Mouse (Mus musculus) fat pad, adult 2 months (tissue): Measurements from ENCODE around the gene Milr1.
"Not testable (repeated sequence)": the region's sequence is repeated elsewhere in the genome, so short reads cannot be mapped to it uniquely, and the experiment has no call there.

Experiments used
- DNase-seq: peaks from one replicate; pipeline ENCODE4 v3.0.0-alpha.2; 2011; ENCODE audit warnings: low read depth, low spot score; ENCODE audit errors: extremely low read depth

The Milr1 gene

DNA sequence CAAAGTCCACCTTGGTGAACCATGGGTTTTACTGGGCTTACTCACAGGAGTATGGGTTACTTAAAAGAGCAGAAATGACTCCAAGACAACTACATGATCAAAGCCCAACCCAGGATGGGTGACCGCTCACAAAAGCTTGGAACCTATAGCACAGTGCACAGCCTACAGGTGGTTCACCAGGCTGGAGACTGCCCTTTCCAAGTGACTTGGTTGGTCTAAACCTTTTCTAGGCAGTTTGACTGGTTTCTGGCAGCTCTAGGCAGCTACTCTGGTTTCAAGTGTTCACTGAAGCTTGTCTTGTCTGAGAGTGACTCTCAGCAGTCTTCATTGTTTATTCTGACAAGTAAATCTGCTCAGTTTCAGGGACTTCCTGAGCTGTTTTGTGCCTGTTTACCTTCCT lies 21.4 kb upstream of the Milr1 start:
- no peak for DNase-seq

DNA sequence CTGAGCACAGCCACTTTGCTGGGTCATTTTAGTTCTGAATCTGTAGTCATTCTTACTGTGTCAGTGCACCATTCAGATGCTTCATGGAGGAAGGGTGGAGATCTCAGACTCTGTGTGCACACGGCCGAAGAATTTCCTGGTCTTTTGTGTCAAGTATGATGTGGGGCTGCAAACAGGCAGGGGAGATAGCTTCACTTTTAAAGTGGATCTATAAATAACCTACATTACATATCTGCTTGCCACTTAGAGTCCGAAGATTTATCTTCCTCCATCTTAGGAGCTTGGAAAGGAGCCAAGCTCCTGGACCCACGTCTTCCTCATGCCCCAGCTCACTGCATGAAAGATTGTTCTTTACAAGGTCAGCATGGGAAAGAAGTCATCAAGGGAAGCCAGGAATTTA lies 20.3 kb upstream of the Milr1 start:
- no peak for DNase-seq

DNA sequence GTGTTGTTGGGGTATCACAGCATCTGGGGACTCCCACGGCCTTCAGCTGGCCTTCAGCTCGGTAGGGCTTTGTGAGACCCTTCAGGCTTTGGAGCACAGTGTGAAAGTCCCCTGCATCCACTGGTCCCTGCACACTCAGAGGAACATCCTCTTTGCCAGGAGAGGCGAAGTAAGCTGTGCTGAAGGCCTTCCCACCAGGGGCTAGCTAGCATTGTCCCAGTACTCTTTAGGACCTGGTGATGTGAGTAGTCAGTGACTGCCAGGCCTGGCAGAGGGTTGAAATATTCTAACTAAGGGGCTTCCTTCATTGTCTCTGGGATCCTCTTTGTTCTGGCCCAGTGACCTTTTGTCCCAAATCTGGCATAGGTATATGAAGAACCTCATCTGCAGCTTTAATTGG lies 14.4 kb upstream of the Milr1 start:
- no peak for DNase-seq

DNA sequence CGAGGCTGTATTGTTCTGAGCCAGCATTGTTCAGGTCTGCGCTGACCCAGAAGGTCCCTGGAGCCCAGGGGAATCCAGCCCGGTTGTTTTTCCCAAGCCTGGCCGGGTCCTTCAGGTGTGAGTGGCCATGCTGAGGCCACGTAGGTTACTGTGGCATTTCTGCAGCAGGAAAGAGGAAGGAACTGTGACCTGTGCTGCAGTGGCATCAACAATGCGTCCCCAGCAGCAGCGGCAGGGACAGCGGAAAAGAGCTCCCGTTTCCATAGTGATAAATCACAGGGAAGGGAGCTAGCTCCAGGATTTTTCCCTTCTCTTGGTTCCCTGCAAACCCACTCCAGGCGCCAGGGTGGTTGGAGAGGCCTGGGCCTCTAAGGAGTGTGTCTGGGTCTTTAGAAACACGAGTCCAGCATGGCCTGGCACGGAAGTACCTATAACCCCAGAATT lies 13.8 kb upstream of the Milr1 start:
- DNase-seq, result no peak

DNA sequence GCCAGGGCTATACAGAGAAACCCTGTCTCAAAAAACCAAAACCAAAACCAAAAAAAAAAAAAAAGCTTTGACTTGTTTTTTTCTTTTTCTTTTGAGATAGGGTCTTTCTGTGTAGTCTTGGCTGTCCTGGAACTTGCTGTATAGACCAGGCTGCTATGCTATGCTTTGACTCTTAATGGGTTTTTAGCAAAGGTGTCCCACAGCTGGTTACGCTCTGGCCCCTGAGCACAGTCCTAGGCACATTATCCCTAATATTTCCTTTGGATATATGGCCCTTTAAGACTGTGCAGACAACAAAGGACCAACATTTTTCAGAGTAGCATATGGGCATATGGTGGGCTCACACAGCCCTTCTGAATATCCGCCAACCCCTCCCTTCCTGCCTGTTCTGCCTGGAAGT lies 11.9 kb upstream of the Milr1 start:
- DNase-seq, result no peak

DNA sequence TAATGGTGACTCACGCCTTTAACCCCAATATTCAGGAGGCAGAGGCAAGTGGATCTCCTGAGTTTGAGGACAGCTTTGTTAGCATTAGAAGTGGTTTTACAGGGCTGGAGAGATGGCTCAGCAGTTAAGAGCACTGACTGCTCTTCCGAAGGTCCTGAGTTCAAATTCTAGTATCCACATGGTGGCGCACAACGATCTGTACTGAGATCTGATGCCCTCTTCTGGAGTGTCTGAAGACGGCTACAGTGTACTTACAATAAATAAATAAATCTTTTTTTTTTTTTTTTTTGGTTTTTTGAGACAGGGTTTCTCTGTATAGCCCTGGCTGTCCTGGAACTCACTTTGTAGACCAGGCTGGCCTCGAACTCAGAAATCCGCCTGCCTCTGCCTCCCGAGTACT lies 10.3 kb upstream of the Milr1 start:
- DNase-seq, result not testable (repeated sequence)

DNA sequence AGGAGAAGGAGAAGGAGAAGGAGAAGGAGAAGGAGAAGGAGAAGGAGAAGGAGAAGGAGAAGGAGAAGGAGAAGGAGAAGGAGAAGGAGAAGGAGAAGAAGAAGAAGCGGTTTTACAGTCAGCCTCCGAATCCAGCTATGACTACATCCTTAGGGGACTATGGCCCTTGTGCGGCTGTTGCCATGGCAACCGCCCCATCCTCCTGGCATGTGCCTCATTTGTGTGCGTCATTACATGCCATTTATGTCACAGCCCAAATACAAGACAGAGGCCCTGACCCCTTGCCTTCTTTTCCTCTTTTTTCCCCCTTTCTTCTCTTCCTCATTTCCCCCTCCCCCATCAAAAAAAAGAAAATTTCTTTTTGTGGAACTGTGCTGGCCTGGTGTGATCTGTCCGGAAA lies 9.8 kb upstream of the Milr1 start:
- DNase-seq, result no peak

DNA sequence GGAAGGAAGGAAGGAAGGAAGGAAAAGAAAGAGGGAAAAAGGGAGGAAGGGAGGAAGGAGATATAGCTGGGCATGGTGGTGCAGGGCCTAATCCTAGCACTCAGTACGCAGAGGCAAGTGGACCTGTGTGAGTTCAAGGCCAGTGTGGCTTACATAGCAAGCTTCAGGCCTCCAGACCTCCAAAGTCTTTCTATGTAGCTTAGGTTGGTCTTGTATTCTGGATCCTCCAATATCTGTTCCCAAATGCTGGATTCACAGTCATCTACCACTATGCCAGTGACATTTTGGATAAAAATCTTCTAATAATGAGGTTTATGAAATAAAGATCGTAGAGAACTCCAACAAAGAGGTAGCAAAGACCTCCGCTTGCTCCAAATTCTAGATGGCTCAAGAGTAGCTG lies 9.2 kb upstream of the Milr1 start:
- no peak for DNase-seq

DNA sequence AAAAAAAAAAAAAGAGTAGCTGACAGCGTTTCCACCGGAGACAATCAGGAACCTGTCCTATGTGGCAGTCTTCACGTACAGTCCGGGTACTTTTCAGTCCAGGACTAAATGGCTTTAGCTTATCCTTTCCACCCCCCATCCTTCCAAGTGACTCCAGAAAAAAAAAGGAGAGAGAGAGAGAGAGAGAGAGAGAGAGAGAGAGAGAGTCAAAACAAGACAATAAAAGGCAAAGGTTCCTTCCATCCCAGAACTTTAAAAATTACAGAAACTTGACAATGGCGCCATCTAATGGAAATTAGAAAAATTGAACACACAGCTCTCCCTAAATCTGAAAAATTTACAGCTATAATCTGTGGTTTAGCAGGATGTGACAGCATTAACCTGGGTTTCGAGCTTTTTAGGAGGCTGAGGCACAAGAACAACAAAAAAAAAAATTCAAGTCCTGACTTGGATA lies 8.6 kb upstream of the Milr1 start:
- DNase-seq, result no peak

DNA sequence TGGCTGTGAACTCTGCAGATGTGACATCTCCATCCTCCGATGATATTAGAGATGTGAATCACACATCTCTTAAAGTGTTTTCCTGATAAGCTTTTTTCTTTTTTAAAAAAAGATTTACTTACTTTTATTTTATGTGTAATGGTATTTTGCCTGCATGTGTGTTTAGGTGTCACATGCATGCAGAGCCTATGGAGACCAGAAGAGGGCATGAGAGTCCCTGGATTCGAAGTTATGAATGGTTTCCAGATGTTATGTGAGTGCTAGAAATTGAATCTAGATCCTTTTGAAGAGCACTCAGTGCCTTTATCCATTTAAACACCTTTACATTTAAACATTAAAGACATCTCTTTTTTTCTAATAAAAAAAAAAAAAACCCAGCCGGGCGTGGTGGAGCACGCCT lies 6.1 kb upstream of the Milr1 start:
- no peak for DNase-seq

DNA sequence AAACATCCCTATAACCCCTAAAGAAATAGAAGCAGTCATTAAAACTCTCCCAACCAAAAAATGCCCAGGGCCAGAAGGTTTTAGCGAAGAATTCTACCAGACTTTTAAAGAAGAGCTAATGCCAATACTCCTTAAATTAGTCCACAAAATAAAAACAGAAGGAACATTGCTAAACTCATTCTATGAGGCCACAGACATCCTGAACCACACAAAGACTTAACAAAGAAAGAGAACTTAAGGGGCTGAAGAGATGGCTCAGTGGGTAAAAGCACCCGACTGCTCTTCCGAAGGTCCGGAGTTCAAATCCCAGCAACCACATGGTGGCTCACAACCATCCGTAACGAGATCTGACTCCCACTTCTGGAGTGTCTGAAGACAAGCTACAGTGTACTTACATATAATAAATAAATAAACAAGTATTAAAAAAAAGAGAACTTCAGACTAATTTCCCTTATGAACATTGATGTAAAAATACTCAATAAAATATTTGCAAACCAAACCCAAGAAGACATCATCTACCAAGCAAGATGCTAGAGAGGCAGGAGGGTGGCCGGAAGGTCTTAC lies 1.4 kb upstream of the Milr1 start:
- not testable (repeated sequence) for DNase-seq

DNA sequence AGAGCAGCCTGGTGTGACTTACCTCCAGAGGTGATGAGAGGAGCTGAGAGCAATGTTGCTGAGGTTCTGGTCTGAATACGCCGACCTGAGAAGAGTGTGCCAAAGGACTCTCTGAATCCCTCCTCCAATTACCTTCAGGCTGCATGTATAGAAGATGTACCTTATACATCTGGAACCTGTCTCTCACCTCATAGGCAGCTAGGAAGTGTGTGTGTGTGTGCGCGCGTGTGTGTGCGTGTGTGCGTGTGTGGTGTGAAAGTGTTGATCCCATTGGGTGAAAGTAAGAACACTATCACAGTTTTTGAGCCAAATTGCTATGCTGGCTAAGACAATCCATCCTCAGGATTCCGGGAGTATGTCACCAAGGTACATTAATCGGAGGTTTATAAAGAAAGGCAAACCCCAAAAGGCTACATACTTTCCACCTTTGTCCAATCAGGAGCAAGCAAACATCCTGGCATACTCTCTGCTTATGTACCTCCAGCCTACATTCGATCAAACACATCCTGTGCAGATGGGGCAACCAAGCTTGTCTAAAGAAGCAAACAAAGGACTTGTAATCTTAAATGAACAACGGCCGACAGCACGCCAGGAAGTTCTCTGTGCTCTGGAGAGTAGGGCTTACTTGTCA lies 790 bp upstream of the Milr1 start, which contains the start of gene Pecam1:
Pecam1 (minus strand) TSS at position 508 of the 631 bp plus-strand sequence.
- no peak for DNase-seq

DNA sequence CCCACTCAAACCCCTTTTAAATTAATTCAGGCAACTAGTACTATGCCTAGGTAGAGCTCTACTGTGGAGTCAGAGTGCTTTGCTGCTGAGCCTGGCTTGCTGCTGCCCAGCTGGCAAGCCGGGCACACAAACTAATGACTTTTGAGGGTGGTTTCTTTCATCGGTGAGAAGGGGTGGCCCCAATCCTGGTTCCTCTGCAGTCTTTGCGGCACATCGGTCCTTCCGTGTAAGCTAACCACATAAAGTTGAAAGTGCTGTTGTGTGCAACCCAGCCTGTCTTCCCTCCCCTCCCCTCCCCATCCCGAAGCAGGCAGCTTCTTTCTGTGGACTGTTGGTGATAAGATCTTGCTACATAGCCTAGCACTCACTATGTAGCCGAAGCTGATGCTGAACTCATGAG lies 1.1 kb downstream of the Milr1 start:
- DNase-seq, result no peak

DNA sequence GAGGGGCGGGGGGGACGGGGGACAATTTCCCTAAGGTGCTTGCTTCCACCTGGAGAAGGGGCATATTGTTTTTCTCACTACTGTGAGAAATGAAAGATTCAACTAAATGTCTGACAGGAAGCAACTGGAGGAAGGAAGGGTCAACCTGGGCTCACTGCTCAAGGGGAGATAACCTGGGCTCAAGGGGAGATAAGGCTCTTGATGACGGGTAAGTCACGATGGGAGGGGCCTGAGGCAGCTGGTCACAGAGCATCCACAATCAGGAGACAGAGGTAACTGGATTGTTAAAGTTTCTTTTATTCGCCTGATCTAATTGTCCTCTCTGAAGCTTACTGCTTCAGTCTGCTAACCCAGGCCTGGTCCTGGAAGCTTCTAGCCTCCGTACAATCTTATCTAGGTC lies 2.3 kb downstream of the Milr1 start:
- no peak for DNase-seq

DNA sequence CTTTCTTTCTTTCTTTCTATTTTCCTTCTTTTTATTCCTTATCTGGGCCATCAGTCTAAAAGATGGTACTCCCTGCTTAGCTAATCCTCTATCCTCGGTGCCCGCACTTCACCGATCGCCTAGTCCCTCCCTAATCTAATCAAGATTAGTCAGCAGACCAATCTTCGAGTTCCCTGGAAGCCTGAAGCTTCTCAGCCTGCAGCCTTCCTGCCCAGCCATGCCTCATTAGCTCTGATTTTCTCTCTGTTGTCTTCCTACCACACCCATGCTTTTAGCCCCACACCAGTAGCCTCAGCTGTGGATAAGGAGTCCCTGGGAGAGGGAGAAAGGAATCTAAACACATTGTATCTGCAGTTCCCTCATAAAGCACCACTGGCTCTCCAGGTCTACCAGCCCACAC lies 4.6 kb downstream of the Milr1 start:
- DNase-seq, result no peak

DNA sequence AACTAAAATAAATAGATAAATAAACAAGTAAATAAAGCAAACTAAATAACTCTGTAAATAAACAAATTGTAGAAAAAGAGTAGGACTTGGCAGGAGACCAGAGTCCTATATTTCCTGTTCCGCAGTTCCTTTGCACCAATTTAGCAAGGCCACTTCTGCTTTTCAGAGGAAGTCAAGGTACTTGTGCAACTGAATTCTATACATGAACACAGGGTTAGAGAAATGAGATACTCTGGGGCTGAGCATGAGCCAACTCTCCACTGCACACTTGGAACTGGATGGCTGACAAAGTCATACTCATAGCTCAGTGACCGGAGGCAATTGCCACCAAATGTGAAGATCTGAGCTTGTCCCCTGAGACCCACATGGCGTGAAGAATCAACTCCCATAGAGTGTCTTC lies 8.0 kb downstream of the Milr1 start:
- no peak for DNase-seq

DNA sequence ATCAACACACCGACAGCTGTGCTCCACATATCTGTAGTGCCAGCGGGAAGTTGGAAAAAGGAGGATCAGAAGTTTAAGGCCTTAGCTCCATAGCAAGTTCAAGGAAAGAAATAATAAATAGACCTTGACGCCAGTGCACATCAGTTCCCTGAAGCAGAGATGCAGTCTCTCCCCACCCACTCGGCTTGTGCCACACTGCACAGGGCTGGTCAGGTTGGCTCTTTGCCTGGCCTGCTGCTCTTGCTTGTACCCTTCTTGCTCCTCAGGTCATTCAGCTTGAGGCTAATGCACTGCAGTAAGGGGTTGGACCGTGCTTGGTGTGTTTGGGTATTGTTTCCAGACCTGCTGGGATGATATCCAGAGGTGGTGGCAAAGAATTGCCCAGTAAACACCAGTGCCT lies 9.5 kb downstream of the Milr1 start:
- no peak for DNase-seq

DNA sequence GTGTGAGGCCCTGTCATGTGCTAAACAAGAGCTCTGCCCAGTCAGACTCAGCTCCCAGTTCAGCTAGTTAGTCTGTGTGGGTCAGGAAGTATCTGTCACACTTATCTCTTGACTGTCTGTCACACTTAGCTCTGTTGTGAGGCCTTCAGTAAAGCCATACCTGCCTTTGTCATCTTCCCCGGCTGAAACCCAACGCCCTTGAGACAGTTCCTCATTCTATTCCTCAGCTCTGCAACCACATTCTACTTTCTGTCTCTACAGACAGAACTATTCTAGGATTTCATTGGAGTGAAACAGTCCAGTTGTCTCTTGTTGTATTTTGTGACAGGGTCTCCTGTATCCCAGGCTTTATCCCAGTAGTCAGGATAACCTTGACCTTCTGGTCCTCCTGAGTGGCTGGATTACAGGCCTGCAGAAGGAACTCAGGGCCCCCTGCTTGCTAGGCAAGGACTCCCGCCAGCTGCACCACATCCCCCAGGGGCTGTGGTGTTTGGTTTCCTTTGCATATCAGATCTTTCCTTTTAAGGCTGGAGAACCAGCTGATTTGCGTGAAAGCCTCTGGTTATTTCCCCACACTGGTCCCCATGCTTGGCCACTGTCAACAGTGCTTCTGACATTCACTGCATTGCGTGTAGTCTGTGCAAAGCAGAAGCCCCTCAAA lies 11.2 kb downstream of the Milr1 start:
- no peak for DNase-seq

DNA sequence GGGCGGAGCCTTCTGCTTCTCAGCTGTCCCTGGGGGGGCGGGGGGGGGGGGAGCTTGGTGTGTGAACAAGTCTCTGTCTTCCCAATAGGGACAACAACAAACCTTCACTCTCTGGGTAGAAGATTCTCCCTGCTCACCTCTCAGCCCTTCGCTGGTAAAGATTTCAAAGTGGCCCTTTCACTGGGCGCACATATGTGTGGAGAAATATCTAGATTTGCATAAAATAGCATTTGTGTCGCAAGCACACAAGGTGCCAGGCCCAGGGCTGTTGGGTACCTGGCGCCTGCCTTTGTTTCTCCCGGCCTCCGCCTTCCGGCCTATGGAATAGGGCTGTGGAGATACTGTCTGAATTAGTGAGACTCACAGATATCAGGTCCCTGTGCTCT lies 11.8 kb downstream of the Milr1 start:
- no peak for DNase-seq

DNA sequence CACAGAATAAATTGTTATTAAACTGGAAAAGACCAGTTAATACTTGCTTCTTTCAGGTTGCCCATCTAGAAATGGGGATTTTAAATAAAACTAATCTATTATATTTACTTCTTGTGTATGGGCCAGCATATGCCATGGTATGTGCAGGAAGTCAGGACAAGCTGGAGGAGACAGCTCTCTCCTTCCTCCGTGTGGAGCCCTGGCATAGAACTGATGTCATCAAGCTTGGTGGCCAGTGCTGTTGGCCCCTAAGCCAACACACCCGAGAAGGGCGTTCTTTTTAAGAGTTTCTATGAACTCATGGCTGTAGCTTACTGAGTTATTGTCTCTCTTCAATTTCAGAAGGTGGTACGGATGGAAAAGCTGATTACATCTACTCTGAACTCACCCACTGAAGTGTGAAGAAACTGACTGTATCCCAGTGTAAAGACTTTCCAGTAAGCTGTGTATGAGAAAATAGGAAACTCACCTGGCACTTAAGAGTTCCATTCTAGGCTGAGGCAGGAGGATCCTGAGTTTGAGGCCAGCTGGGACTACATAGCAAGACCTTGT lies 15.7 kb downstream of the Milr1 start:
- no peak for DNase-seq

DNA sequence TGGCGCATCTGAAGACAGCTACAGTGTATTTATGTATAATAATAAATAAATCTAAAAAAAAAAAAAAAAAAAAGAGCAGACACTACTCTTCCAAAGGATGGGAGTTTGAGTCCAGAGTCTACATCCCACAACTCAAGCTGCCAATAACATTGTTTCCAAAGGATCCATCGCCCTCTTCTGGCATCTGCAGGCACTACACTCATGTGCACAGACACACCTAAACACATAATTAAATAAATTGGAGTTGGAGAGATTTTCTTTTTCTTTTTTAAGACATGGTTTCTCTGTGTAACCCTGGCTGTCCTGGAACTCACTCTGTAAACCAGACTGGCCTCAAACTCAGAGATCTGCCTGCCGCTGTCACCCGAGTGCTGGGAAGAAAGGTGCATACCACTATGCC lies 16.5 kb downstream of the Milr1 start:
- DNase-seq, result no peak
